Mouse (Mus musculus) G1E (cell line): ENCODE measurements at regions not wholly inside any gene's neighbourhood (a gene's known extent, or its start where the extent isn't known, plus 50 kb on each side); places are given as distances from the start of the nearest gene placed in this dataset.

Experiments
- CTCF ChIP-seq: IDR thresholded peaks from 2 replicates; pipeline ENCODE4 v1.5.1; 2012; ENCODE audit warnings: low read depth, low read length, inconsistent platforms, mixed read lengths
- GATA1 ChIP-seq: IDR thresholded peaks from 2 replicates; pipeline ENCODE4 v1.6.1; 2012; ENCODE audit warnings: borderline replicate concordance, low read length, inconsistent platforms, mixed read lengths
- GATA2 ChIP-seq: IDR thresholded peaks from 2 replicates; pipeline ENCODE4 v1.6.1; 2012; ENCODE audit warnings: low read depth, low read length, inconsistent platforms, borderline replicate concordance
- POLR2AphosphoS5 ChIP-seq: IDR thresholded peaks from 2 replicates; pipeline ENCODE4 v1.6.1; 2012; ENCODE audit warnings: low read depth, low read length, inconsistent platforms; ENCODE audit not compliant: insufficient replicate concordance
- TAL1 ChIP-seq: conservative IDR thresholded peaks from 2 replicates; pipeline ENCODE4 v1.6.1; 2012; ENCODE audit warnings: low read depth, low read length, inconsistent platforms, mixed read lengths

DNA sequence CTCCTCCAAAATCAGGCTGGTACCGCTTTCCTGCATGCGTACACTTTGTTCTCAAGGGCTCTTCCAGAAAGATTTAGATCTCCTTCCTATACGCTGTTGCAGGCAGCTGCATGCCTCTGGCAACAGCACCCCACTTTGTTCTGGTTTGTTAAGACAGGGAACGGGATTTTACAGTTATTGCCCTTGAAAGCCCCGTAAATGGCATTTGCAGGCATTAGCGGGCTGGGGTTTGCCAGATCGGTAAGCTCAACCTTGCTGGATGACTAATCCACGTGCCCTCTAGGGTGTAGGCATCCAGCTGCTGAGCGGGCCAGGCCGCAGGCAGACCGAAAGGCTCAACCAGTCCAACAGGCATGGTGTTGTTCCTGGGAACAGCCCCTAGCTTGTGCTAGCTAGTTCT is 85.5 kb downstream of the Axin2 start:
- TF ChIP-seq GATA1 (no peak), CTCF (no peak), TAL1 (no peak), POLR2AphosphoS5 (no peak), GATA2 (no peak)
